Mouse (Mus musculus) MEL (cell line): ENCODE data around the gene Cttnbp2. TPM values are rescaled to one million over a fixed set of nuclear protein-coding genes. Genes with fewer than 3 reads are reported as not detected.

Experiments used
- DNase-seq: peaks from one replicate; pipeline ENCODE4 v3.0.0; 2011; ENCODE audit warnings: low read depth, low spot score
- H3K27ac ChIP-seq: 2 replicates; pipeline ENCODE4 v1.5.1; 2012; ENCODE audit warnings: low read depth, mild to moderate bottlenecking, control low read depth, low read length, moderate library complexity; ENCODE audit not compliant: control insufficient read depth
- H3K27me3 ChIP-seq, 2 experiments: fragments of 150-350 bp in 1 of 2; sonication (generic) in 1 of 2; 2 replicates each; pipeline ENCODE4 v1.6.1; 2012; ENCODE audit warnings: low read length in 2 of 2, mild to moderate bottlenecking in 2 of 2, improper control_type of control experiment in 1 of 2, moderate library complexity in 1 of 2; ENCODE audit not compliant: insufficient read depth in 2 of 2, control insufficient read depth in 1 of 2
- H3K36me3 ChIP-seq, 2 experiments: 2 replicates each; pipeline ENCODE4 v1.6.1; 2012 to 2014; ENCODE audit warnings: low read length in 2 of 2, improper control_type of control experiment in 1 of 2, inconsistent platforms in 1 of 2, mild to moderate bottlenecking in 1 of 2; ENCODE audit not compliant: insufficient read depth in 2 of 2, control insufficient read depth in 1 of 2
- H3K4me1 ChIP-seq, 2 experiments: fragments of 150-350 bp in 1 of 2; sonication (generic) in 1 of 2; 2 replicates each; pipeline ENCODE4 v1.6.1; 2012; ENCODE audit warnings: low read length in 2 of 2, improper control_type of control experiment in 1 of 2, mild to moderate bottlenecking in 1 of 2; ENCODE audit not compliant: insufficient read depth in 2 of 2, control insufficient read depth in 1 of 2
- H3K4me3 ChIP-seq, 2 experiments: fragments of 150-350 bp in 1 of 2; sonication (generic) in 1 of 2; 2 replicates each; pipeline ENCODE4 v1.5.1; 2012; ENCODE audit warnings: low read depth in 2 of 2, low read length in 2 of 2, mild to moderate bottlenecking in 2 of 2, moderate library complexity in 2 of 2, control low read depth in 1 of 2, improper control_type of control experiment in 1 of 2; ENCODE audit not compliant: control insufficient read depth in 1 of 2, insufficient read depth in 1 of 2
- H3K79me2 ChIP-seq: 2 replicates; pipeline ENCODE4 v1.6.1; 2012; ENCODE audit warnings: mild to moderate bottlenecking, low read length, moderate library complexity; ENCODE audit not compliant: control insufficient read depth, poor library complexity, insufficient read depth
- H3K9ac ChIP-seq: 2 replicates; pipeline ENCODE4 v1.6.1; 2012; ENCODE audit warnings: low read depth, mild to moderate bottlenecking, control low read depth, low read length, moderate library complexity; ENCODE audit not compliant: control insufficient read depth, poor library complexity, severe bottlenecking
- H3K9me3 ChIP-seq: fragments of 150-350 bp; sonication (generic); replicated peaks from 2 replicates; pipeline ENCODE4 v1.6.1; 2012; ENCODE audit warnings: mild to moderate bottlenecking, low read length, improper control_type of control experiment, moderate library complexity; ENCODE audit not compliant: insufficient read depth
- BHLHE40 ChIP-seq: IDR thresholded peaks from 2 replicates; pipeline ENCODE4 v1.6.1; 2012; ENCODE audit warnings: low read depth, mild to moderate bottlenecking, inconsistent platforms, low read length, improper control_type of control experiment, borderline replicate concordance
- CHD1 ChIP-seq: IDR thresholded peaks from 2 replicates; pipeline ENCODE4 v1.6.1; 2012; ENCODE audit warnings: low read depth, mild to moderate bottlenecking, inconsistent platforms, low read length, improper control_type of control experiment
- CHD2 ChIP-seq: IDR thresholded peaks from 2 replicates; pipeline ENCODE4 v1.6.1; 2011; ENCODE audit warnings: low read length, improper control_type of control experiment
- CTCF ChIP-seq, 3 experiments: IDR thresholded peaks in 2 of 3; conservative IDR thresholded peaks in 1 of 3; 2 replicates each; pipeline ENCODE4 v1.5.1; 2011 to 2012; ENCODE audit warnings: low read length in 3 of 3, low read depth in 2 of 3, mild to moderate bottlenecking in 2 of 3, improper control_type of control experiment in 1 of 3, inconsistent platforms in 1 of 3, mixed read lengths in 1 of 3, moderate library complexity in 1 of 3; ENCODE audit not compliant: control insufficient read depth in 1 of 3, insufficient read depth in 1 of 3, poor library complexity in 1 of 3, severe bottlenecking in 1 of 3
- E2F4 ChIP-seq: IDR thresholded peaks from 2 replicates; pipeline ENCODE4 v1.6.1; 2011; ENCODE audit warnings: low read depth, low read length, improper control_type of control experiment, borderline replicate concordance
- ELF1 ChIP-seq: IDR thresholded peaks from 2 replicates; pipeline ENCODE4 v1.6.1; 2014; ENCODE audit warnings: low read depth, mild to moderate bottlenecking, inconsistent platforms, low read length, improper control_type of control experiment, moderate library complexity
- EP300 ChIP-seq, 2 experiments: IDR thresholded peaks; 2 replicates each; pipeline ENCODE4 v1.6.1; 2011; ENCODE audit warnings: improper control_type of control experiment in 2 of 2, low read length in 2 of 2, low read depth in 1 of 2, mild to moderate bottlenecking in 1 of 2
- ETS1 ChIP-seq: IDR thresholded peaks from 2 replicates; pipeline ENCODE4 v1.6.1; 2012; ENCODE audit warnings: low read depth, mild to moderate bottlenecking, inconsistent platforms, low read length, improper control_type of control experiment, moderate library complexity
- GABPA ChIP-seq: IDR thresholded peaks from 2 replicates; pipeline ENCODE4 v1.6.1; 2012; ENCODE audit warnings: low read depth, mild to moderate bottlenecking, inconsistent platforms, low read length, improper control_type of control experiment, moderate library complexity
- GATA1 ChIP-seq: IDR thresholded peaks from 2 replicates; pipeline ENCODE4 v1.6.1; 2011; ENCODE audit warnings: low read depth, low read length, improper control_type of control experiment
- HCFC1 ChIP-seq: IDR thresholded peaks from 2 replicates; pipeline ENCODE4 v1.6.1; 2012; ENCODE audit warnings: low read depth, mild to moderate bottlenecking, inconsistent platforms, low read length, improper control_type of control experiment, moderate library complexity
- JUND ChIP-seq: IDR thresholded peaks from 2 replicates; pipeline ENCODE4 v1.6.1; 2011; ENCODE audit warnings: low read depth, mild to moderate bottlenecking, improper control_type of control experiment, low read length
- KAT2A ChIP-seq: conservative IDR thresholded peaks from 2 replicates; pipeline ENCODE4 v1.6.1; 2012; ENCODE audit warnings: low read depth, low read length, improper control_type of control experiment, inconsistent platforms
- MAFK ChIP-seq: IDR thresholded peaks from 2 replicates; pipeline ENCODE4 v1.6.1; 2011; ENCODE audit warnings: low read depth, mild to moderate bottlenecking, low read length, improper control_type of control experiment, borderline replicate concordance
- MAX ChIP-seq: IDR thresholded peaks from 2 replicates; pipeline ENCODE4 v1.6.1; 2011; ENCODE audit warnings: low read length, improper control_type of control experiment
- MAZ ChIP-seq: IDR thresholded peaks from 2 replicates; pipeline ENCODE4 v1.6.1; 2012; ENCODE audit warnings: low read depth, mild to moderate bottlenecking, inconsistent platforms, low read length, improper control_type of control experiment
- MEF2A ChIP-seq: IDR thresholded peaks from 2 replicates; pipeline ENCODE4 v1.6.1; 2014; ENCODE audit warnings: low read depth, mild to moderate bottlenecking, inconsistent platforms, low read length, improper control_type of control experiment; ENCODE audit not compliant: poor library complexity, insufficient replicate concordance, severe bottlenecking; ENCODE audit errors: extremely low read depth
- MXI1 ChIP-seq: IDR thresholded peaks from 2 replicates; pipeline ENCODE4 v1.6.1; 2011; ENCODE audit warnings: mild to moderate bottlenecking, low read depth, low read length, improper control_type of control experiment
- MYB ChIP-seq: IDR thresholded peaks from 2 replicates; pipeline ENCODE4 v1.6.1; 2011; ENCODE audit warnings: mild to moderate bottlenecking, low read depth, low read length, improper control_type of control experiment
- MYC ChIP-seq: IDR thresholded peaks from 2 replicates; pipeline ENCODE4 v1.6.1; 2011; ENCODE audit warnings: low read depth, mild to moderate bottlenecking, low read length, improper control_type of control experiment, moderate library complexity
- NELFE ChIP-seq: IDR thresholded peaks from 2 replicates; pipeline ENCODE4 v1.6.1; 2011; ENCODE audit warnings: low read depth, low read length, improper control_type of control experiment
- NRF1 ChIP-seq: IDR thresholded peaks from 2 replicates; pipeline ENCODE4 v1.6.1; 2014; ENCODE audit warnings: low read depth, mild to moderate bottlenecking, inconsistent platforms, low read length, improper control_type of control experiment, moderate library complexity; ENCODE audit not compliant: poor library complexity, insufficient read depth, severe bottlenecking
- POLR2AphosphoS2 ChIP-seq: IDR thresholded peaks from 2 replicates; pipeline ENCODE4 v1.6.1; 2011; ENCODE audit warnings: low read length, improper control_type of control experiment
- POLR2AphosphoS5 ChIP-seq: IDR thresholded peaks from 2 replicates; pipeline ENCODE4 v1.6.1; 2012; ENCODE audit warnings: low read depth, borderline replicate concordance, mild to moderate bottlenecking, inconsistent platforms, low read length, moderate library complexity, mixed read lengths
- RAD21 ChIP-seq: IDR thresholded peaks from 2 replicates; pipeline ENCODE4 v1.6.1; 2011; ENCODE audit warnings: mild to moderate bottlenecking, low read depth, low read length, improper control_type of control experiment
- SIN3A ChIP-seq: IDR thresholded peaks from 2 replicates; pipeline ENCODE4 v1.6.1; 2012; ENCODE audit warnings: low read length, improper control_type of control experiment, inconsistent platforms
- SMC3 ChIP-seq: IDR thresholded peaks from 2 replicates; pipeline ENCODE4 v1.6.1; 2011; ENCODE audit warnings: low read depth, low read length, improper control_type of control experiment
- TAL1 ChIP-seq: IDR thresholded peaks from 2 replicates; pipeline ENCODE4 v1.6.1; 2012; ENCODE audit warnings: mild to moderate bottlenecking, inconsistent platforms, low read length, moderate library complexity, mixed read lengths
- TBP ChIP-seq: IDR thresholded peaks from 2 replicates; pipeline ENCODE4 v1.8.0; 2011; ENCODE audit warnings: low read depth, low read length, improper control_type of control experiment
- TCF12 ChIP-seq: IDR thresholded peaks from 2 replicates; pipeline ENCODE4 v1.6.1; 2014; ENCODE audit warnings: low read depth, mild to moderate bottlenecking, inconsistent platforms, low read length, improper control_type of control experiment, moderate library complexity
- UBTF ChIP-seq: IDR thresholded peaks from 2 replicates; pipeline ENCODE4 v1.6.1; 2012; ENCODE audit warnings: low read depth, mild to moderate bottlenecking, inconsistent platforms, low read length, improper control_type of control experiment, moderate library complexity, borderline replicate concordance; ENCODE audit not compliant: insufficient read depth
- USF1 ChIP-seq: IDR thresholded peaks from 2 replicates; pipeline ENCODE4 v1.6.1; 2014; ENCODE audit warnings: low read depth, mild to moderate bottlenecking, inconsistent platforms, low read length, improper control_type of control experiment, moderate library complexity
- USF2 ChIP-seq, 2 experiments: IDR thresholded peaks; 2 replicates each; pipeline ENCODE4 v1.6.1; 2011 to 2012; ENCODE audit warnings: improper control_type of control experiment in 2 of 2, low read length in 2 of 2, borderline replicate concordance in 1 of 2, inconsistent platforms in 1 of 2, low read depth in 1 of 2, mild to moderate bottlenecking in 1 of 2; ENCODE audit not compliant: insufficient read depth in 1 of 2
- ZC3H11A ChIP-seq: IDR thresholded peaks from 2 replicates; pipeline ENCODE4 v1.6.1; 2012; ENCODE audit warnings: low read depth, mild to moderate bottlenecking, inconsistent platforms, low read length, improper control_type of control experiment
- ZKSCAN1 ChIP-seq: IDR thresholded peaks from 2 replicates; pipeline ENCODE4 v1.6.1; 2012; ENCODE audit warnings: low read depth, mild to moderate bottlenecking, inconsistent platforms, low read length, improper control_type of control experiment, moderate library complexity
- ZMIZ1 ChIP-seq: IDR thresholded peaks from 2 replicates; pipeline ENCODE4 v1.6.1; 2012; ENCODE audit warnings: low read depth, mild to moderate bottlenecking, inconsistent platforms, low read length, improper control_type of control experiment, moderate library complexity
- ZNF384 ChIP-seq: IDR thresholded peaks from 2 replicates; pipeline ENCODE4 v1.6.1; 2012; ENCODE audit warnings: low read depth, mild to moderate bottlenecking, inconsistent platforms, low read length, improper control_type of control experiment
- polyA plus RNA-seq, 2 experiments: library from polyadenylated mRNA; stranded (reverse) in 1 of 2; unstranded in 1 of 2; fragments of >175 nt in 1 of 2; fragments of >200 nt in 1 of 2; gene quantifications; 2 replicates each; pipeline versions ENCODE4 v1.2.1 to v1.2.4; 2012; ENCODE audit warnings: low replicate concordance in 2 of 2, low read depth in 1 of 2; ENCODE audit not compliant: insufficient read length in 2 of 2, insufficient read depth in 1 of 2, missing spikeins in 1 of 2
- total RNA-seq: library from RNA; depleted of rRNA; stranded (reverse); fragments of 300-350 nt; gene quantifications from 2 replicates; pipeline ENCODE4 v1.2.3, GENCODE M21; 2012

Gene Cttnbp2
- total and polyA plus RNA-seq, 3 experiments = 0.77 to 1.2 TPM; not detected in 1

DNA sequence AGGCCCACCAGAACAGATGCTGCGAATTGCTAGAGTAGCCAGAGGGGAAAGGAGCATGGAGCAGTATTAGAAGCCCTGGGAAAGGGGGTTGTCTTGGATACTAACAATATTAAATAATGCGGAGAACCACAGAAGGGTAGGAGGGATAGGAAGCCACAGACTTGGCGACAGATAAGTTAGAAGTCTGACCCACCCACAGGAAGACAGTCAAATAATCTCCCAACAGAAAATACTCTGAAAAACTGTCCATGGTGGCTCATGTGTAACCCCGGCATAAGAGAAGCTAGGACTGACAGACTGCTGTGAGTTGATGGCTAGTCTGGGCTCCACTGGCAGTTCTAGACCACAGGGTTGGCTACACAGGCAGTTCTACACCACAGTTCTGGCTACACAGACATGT, 98.7 kb downstream of the Cttnbp2 start:
- peak overlapping the region; percentile 68 for H3K27ac ChIP-seq
- peak overlapping the region in 1 of 2 experiments; percentile 17; a peak in 1 of 4 replicates for H3K4me3 ChIP-seq
- peaks cover 5 to 20% of the 10 kb centered on the region in 2 experiments for H3K4me1 ChIP-seq
- 0 out of 2 replicates have a peak overlapping the region, but pooled peaks have one; percentile 5 for H3K9ac ChIP-seq
- DNase-seq = peak; percentile 73
- H3K9me3 ChIP-seq = no peaks in the 10 kb centered on the region
- H3K27me3 ChIP-seq = no peaks in the 10 kb centered on the region
- H3K36me3 ChIP-seq = peaks cover 0 to 26% of the 10 kb centered on the region in 2 experiments; a peak in 2 of 4 replicates
- H3K79me2 ChIP-seq = no peaks in the 10 kb centered on the region
- TF ChIP-seq ZNF384 (peak; percentile 42; the same call in 1 of the 2 replicates), TBP (0 out of 2 replicates have a peak, but pooled peaks have one; percentile 16), NRF1 (no peak), MXI1 (peak; percentile 57; the same call in 1 of the 2 replicates), POLR2AphosphoS2 (no peak), CHD2 (no peak), GABPA (no peak), MAZ (no peak), CTCF (IDR thresholded peaks at IDR 0.05 in 2 of 3, conservative IDR thresholded peaks at IDR 0.05 in 1 of 3; ENCODE audit: control insufficient read depth in 1 of 3, insufficient read depth in 1 of 3, low read depth in 2 of 3, low read length in 3 of 3, poor library complexity in 1 of 3, severe bottlenecking in 1 of 3) (no peak), NELFE (no peak), JUND (no peak), ELF1 (0 out of 2 replicates have a peak, but pooled peaks have one; percentile 36), MYB (peak; percentile 54; the same call in 1 of the 2 replicates), ETS1 (peak; percentile 54), USF1 (no peak), ZKSCAN1 (no peak), HCFC1 (no peak), MAX (0 out of 2 replicates have a peak, but pooled peaks have one; percentile 18), MEF2A (no peak), KAT2A (no peak), ZMIZ1 (no peak), EP300 (IDR thresholded peaks at IDR 0.05; ENCODE audit: low read depth in 1 of 2, low read length in 2 of 2) (peak in 1 of 2 experiments; percentile 86), MAFK (no peak), POLR2AphosphoS5 (no peak), MYC (peak; percentile 65; the same call in 1 of the 2 replicates), GATA1 (peak; percentile 74), E2F4 (no peak), ZC3H11A (no peak), CHD1 (no peak), TAL1 (no peak), RAD21 (no peak), TCF12 (peak; percentile 69), SMC3 (no peak), USF2 (IDR thresholded peaks at IDR 0.05; ENCODE audit: borderline replicate concordance in 1 of 2, insufficient read depth in 1 of 2, low read depth in 1 of 2, low read length in 2 of 2) (no peak), SIN3A (peak; percentile 61), UBTF (no peak), BHLHE40 (no peak)
